18 mouse cellular contexts compared by ENCODE assay signal in the genomic region with DNA sequence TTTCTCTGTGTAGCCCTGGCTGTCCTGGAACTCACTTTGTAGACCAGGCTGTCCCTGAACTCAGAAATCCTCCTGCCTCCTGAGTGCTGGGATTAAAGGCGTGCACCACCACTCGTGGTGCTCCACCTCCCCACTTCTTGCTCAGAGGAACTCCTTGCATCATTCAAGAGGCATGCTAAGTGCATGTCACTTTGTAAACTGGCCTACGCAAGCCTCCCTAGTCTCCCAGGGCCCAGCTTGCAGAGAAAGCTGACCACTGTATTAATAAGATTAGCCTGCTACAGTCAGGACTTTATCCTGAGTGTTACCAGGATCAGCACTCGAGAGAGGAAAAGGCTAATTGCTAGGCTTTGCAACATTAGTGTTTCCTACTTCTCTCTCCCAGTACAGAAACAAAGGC.
"Had no signal": no experiment of that assay in that cellular context is flagged by ENCODE, and none has a peak within 500 bp of the region (broad histone marks: within the 10 kb centered on the region; RNA-seq: fewer than 3 reads in every experiment).

No protein-coding gene starts in this region.

- H3K9ac ChIP-seq: liver, embryonic 12.5 days; liver, embryonic 14.5 days; lung, embryonic 15.5 days; midbrain, embryonic 12.5 days; neural tube, embryonic 13.5 days; neural tube, embryonic 15.5 days had no signal

- H3K4me1 ChIP-seq: lung, embryonic 15.5 days; midbrain, embryonic 10.5 days; midbrain, embryonic 12.5 days; neural tube, embryonic 13.5 days; neural tube, embryonic 15.5 days had no signal

- H3K4me2 ChIP-seq: liver, embryonic 12.5 days; lung, embryonic 15.5 days; midbrain, embryonic 12.5 days; neural tube, embryonic 13.5 days; neural tube, embryonic 15.5 days had no signal

- H3K27ac ChIP-seq: liver, embryonic 12.5 days; liver, embryonic 14.5 days; lung, embryonic 15.5 days; midbrain, embryonic 10.5 days; midbrain, embryonic 12.5 days; neural tube, embryonic 13.5 days; neural tube, embryonic 15.5 days had no signal

- H3K4me3 ChIP-seq: liver, embryonic 12.5 days; lung, embryonic 15.5 days; midbrain, embryonic 10.5 days; midbrain, embryonic 12.5 days; myocyte; neural tube, embryonic 13.5 days; neural tube, embryonic 15.5 days had no signal

- H3K9me3 ChIP-seq: liver, embryonic 12.5 days; lung, embryonic 15.5 days; midbrain, embryonic 10.5 days; midbrain, embryonic 12.5 days; neural tube, embryonic 13.5 days; neural tube, embryonic 15.5 days had no signal

- H3K27me3 ChIP-seq: liver, embryonic 12.5 days; lung, embryonic 15.5 days; midbrain, embryonic 12.5 days; neural tube, embryonic 13.5 days; neural tube, embryonic 15.5 days had no signal

- DNase-seq: lung, postnatal 10 days; midbrain, embryonic 14.5 days; right cerebral cortex, adult 18-20 months; right cerebral cortex, postnatal 25 days; right cerebral cortex, postnatal 4 days; spleen, adult 18-20 months; thymus, adult 18-20 months; thymus, postnatal 14 days; thymus, postnatal 36 days had no signal

- ATAC-seq: liver, embryonic 12.5 days; midbrain, embryonic 16.5 days had no signal
